Mouse (Mus musculus): ENCODE measurements around the gene Lpcat3. TPM values are rescaled to one million over a fixed set of nuclear protein-coding genes. Genes with fewer than 3 reads are reported as not detected.
"Not testable (repeated sequence)": the region's sequence is repeated elsewhere in the genome, so short reads cannot be mapped to it uniquely, and the experiment has no call there.

The Lpcat3 gene
- total RNA-seq, 2 experiments from 2014 or later = 42.3 to 45.3 TPM

DNA sequence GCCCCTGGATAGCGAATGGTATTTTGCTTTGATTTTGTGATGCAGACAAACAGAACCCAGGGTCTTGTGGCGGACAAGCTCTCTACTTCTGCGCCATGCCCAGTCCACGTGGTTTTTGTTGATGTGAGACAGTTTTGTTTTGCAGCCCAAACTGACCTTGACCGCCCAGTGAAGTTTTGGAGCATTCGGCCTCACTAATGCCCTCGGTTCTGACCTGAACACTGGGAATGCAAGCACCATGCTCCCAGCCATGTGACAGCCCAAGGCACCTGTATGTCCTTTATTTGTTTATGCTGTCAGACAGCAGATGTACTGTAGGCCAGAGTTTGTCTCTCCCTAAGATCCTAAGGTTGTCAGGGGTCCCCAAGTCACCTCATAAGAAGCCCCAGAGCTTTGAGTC, 11.8 kb downstream of the Lpcat3 start:
- DNase-seq (ENCODE audit: low spot score in 2 of 2) = no peak

GRCm38 (mm10) chr6:124676171-124676570, 13.3 kb downstream of the Lpcat3 start:
- DNase-seq (ENCODE audit: low spot score in 2 of 2) = no peak

- no peak for DNase-seq (ENCODE audit: low spot score in 2 of 2)
These were observed 15.9 kb downstream of the Lpcat3 start for GRCm38 (mm10) chr6:124678769-124679168.

- no peak for DNase-seq (ENCODE audit: low spot score in 2 of 2)
These were observed 16.7 kb downstream of the Lpcat3 start for GRCm38 (mm10) chr6:124679486-124679885.

GRCm38 (mm10) chr6:124682291-124682690, 19.5 kb downstream of the Lpcat3 start:
- not testable (repeated sequence) for DNase-seq (ENCODE audit: low spot score in 2 of 2)

GRCm38 (mm10) chr6:124683591-124684417, 21.0 kb downstream of the Lpcat3 start:
- DNase-seq (ENCODE audit: low spot score in 2 of 2) = no peak

DNA sequence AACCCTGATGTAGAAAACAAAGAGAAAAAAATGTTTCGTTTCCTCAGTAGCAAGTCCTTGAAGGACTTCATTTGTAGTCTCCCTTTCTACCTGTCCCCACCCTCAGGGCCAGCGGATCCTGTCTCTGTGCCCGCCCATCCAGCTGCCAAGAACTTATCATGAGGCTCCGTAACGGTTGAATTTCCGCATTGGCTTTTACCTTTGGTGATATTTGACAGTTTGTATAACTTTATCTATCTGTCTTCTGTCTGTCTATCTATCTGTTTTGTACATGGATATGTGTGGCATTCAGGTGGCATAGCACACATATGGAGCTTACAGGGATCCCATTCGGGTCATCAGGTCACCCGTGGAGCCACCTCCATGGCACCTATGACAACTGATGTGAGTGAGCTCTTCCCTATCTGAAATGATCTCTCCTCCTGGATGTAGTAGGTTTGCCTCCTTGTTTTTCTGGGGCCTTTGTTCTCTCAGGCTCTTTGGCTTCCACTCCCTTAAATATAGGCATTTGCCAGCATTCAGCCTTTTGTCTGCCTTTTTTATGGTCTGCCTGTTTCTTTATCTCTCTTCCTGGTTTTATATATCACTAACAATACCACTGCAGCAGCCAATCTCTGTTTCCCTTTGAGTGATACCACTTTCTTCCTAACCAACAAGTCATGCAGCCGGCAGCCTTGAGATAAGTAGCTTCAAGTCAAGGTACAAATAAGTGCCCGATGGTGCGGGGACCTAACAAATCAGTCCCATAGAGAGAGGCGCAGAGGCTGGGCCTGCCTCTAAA, 23.0 kb downstream of the Lpcat3 start:
- DNase-seq (ENCODE audit: low spot score in 2 of 2) = no peak

DNA sequence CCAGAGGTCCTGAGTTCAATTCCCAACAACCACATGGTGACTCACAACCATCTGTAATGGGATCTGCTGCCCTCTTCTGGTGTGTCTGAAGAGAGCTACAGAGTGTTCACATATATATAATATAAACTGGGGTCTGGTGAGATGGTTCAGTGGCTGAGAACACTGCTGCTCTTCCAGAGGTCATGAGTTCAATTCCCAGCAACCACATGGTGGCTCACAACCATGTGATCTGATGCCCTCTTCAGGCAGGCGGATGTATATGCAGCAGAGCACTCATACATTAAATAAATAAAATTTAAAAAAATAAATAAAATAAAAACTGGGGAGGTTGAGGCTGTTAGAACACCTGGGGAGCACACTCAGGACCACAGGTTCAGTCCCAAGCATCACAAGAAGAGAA, 23.8 kb downstream of the Lpcat3 start:
- DNase-seq (ENCODE audit: low spot score in 2 of 2) = not testable (repeated sequence)

DNA sequence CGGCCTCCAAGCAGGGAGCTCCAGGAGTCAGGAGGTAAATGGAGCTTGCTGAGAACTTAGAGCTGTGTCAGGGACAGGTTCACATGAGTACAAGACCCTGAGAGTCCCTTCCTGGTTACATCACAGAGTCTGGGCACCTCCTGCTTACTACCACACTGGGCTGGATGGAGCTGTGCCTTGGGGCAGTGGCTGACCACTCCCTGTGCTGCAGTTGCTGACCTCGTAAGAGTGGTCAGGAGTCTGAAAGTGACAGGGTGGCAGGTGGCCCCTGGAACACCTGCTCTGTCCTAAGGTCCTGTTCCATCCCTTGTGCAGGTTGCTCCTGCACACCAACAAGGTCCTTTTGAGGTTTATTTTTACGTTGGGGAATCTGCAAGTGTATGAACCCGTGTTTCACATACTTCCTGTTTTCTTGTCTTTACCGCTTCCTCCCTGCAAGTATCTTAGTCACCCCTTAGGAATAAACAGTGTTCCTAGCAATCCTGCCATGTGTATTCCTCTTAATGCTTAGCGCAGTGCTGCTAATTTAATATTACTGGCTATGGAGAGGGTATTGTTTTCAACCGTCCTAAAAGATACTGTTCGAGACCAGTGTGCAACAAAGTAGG, 25.4 kb downstream of the Lpcat3 start:
- DNase-seq (ENCODE audit: low spot score in 2 of 2) = no peak

GRCm38 (mm10) chr6:124689011-124689410, 26.2 kb downstream of the Lpcat3 start:
- no peak for DNase-seq (ENCODE audit: low spot score in 2 of 2)

GRCm38 (mm10) chr6:124690517-124690916, 27.7 kb downstream of the Lpcat3 start:
- DNase-seq (ENCODE audit: low spot score in 2 of 2) = no peak

GRCm38 (mm10) chr6:124693243-124693981, 30.6 kb downstream of the Lpcat3 start:
- no peak for DNase-seq (ENCODE audit: low spot score in 2 of 2)

DNA sequence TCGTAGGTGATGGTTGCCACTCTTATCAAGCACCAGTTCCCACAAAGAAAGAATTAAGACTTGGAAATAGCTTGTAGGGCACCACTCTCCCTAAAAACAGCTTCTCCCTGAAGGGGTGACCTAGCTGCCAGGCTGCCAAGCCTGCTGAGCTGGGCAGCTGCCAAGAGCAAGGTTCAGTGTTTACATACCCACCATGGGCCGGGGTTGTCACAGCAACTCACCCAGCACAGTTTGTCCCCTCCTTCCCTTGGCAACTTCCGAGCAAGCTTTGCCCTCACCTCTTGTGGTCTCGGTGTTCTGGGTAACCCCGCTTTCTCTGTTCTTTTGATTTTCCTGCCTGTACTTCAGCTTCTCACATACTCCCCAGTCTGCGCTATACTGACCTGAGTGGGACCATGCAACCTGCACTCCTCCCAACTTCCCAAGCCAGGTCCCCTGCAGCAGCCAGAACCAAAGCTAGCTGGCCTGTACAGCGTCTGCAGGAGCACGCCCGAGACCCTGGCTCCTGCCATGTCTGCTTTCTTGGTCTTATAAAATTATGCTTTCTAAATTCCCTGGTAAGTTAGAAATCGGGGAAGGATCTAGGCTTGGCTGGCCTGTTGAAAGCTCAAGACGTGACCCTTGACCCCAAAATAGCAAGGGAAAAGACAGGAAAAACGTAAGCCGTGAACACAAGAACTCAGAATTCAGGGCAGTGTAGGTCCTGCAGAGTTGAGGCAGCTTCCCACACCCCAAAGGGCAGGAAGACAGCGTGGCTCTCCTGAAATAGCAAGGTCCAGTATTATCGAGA, 31.5 kb downstream of the Lpcat3 start:
- DNase-seq (ENCODE audit: low spot score in 2 of 2) = peak; percentile 56 to 86

DNA sequence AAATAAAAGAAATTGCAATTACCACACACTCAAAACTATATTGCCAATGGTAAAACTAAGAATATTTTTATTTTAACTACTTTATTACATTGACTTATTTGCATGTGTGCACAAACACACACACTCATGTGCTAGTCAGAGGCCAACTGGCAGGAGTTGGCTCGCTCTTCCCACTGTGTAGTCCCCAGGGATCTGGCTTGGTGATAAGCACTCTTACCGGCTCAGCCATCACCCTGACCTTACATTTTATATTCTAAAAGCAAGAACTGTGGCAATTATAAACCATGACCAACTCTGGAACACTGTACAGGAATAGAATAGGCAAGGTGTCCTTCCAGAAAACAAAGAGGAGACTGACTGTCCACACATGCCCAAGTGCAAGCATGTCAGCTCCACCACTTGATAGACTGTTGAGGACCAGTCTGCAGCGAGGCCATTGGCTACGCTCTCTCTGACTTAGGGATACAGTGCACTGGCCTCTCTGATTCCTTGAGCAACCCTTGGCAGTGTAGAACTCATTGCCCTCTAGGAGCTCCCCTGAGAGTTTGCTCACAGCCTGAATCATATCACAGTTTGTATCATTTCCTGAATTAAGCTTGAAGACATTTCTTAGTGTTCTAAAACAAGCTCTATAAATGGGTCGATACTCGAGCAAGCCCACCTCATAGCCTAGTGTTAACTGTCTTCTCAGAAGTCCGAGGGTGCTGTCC, 33.8 kb downstream of the Lpcat3 start:
- DNase-seq (ENCODE audit: low spot score in 2 of 2) = no peak

GRCm38 (mm10) chr6:124698751-124699150, 35.9 kb downstream of the Lpcat3 start:
- DNase-seq (ENCODE audit: low spot score in 2 of 2) = no peak

DNA sequence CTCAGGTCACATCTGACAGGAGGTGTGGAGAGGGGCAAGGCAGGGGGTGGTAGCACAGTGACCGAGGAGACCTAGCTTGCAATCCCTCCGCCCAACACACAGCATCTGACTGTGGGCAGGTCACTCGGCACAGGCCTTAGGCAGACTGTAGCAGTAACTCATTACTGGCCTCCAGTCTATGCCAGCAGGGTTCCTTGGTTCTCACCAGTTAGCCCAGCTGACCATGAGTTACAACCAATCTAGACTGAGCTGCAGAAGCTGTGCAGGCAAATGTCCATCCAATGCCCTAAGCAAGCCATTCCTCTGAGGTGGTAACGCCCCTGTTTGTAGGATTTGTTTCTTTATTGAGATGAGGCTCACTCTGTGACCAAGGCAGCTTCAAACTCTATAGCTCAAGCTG, 36.5 kb downstream of the Lpcat3 start:
- DNase-seq (ENCODE audit: low spot score in 2 of 2) = no peak

- DNase-seq (ENCODE audit: low spot score in 2 of 2) = peak; percentile 47 to 75
These were observed 37.3 kb downstream of the Lpcat3 start for GRCm38 (mm10) chr6:124699962-124700610.

- DNase-seq (ENCODE audit: low spot score in 2 of 2) = no peak
These were observed 38.5 kb downstream of the Lpcat3 start for GRCm38 (mm10) chr6:124701338-124701737.

GRCm38 (mm10) chr6:124702102-124702783, 39.4 kb downstream of the Lpcat3 start:
- no peak for DNase-seq (ENCODE audit: low spot score in 2 of 2)

All from layer of hippocampus, postnatal 14 days (tissue).